Mouse (Mus musculus): Measurements from ENCODE around the gene Plin1. TPM values are rescaled to one million over a fixed set of nuclear protein-coding genes. Genes with fewer than 3 reads are reported as not detected.

Gene Plin1
- polyA plus RNA-seq, 1 experiment from 2014 or later = 0.07 TPM

DNA sequence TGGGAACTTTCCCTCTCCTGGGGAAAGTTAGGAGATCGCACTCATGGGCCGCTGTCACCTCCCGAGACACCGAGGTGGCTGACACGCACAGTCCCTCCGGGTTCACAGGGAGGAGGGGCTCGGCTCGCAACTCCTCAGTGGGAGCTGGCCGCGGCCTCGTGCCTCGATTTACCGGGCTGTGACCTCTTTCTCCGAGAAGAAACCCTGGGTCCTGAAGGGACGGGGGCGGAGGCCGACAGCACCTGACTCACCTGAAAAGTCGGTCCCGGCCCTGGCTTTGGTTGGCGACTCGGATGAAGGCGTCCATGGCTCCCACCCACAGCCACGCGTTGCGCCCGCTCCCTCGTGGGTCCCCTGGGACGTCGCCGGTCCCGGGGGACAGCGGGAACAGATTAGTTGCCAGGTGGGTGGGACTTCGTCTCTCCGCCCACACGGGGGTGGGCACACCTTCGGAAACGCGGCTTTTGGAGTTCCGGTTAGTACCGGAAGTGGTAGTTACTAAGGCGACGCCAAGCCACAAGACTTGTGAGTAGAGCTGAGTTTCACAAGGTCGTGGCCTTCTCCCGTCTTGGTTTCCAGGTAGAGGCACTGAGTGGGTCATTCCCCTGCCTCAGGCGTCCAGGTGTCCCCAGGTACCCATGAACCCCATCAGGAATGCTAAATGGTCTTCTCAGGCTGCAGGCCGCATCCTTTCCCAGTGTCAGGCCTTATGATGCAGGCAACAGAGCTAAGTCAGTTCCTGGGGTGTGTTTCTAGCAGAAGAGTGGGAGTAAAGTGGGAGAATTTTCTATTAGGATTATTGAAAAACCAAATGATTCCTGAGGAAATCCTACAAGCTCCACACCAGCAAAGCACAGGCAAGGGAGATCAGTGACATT is 10.2 kb upstream of the Plin1 start, which contains the start of the genes Pex11a and Wdr93:
TSS of gene Pex11a (minus strand) at position 473 of the 878 bp plus-strand sequence.
TSS of gene Wdr93 (plus strand) at position 505 of the 878 bp plus-strand sequence.
- Histone ChIP-seq H3K4me1 (replicated peaks; ENCODE audit: control insufficient read depth, insufficient read depth, low read length) (peaks cover 3% of the 10 kb centered on the region; the same call in 1 of the 2 replicates), H3K4me2 (ENCODE audit: low read depth, low read length, severe bottlenecking) (peak within 1 kb of the TSS; percentile 96), H3K27me3 (ENCODE audit: control insufficient read depth, insufficient read depth, low read length) (no peaks in the 10 kb centered on the region), H3K27ac (ENCODE audit: low read depth, low read length) (no peak within 1 kb of the TSS), H3K9ac (ENCODE audit: low read length) (peak within 1 kb of the TSS; percentile 64), H3K36me3 (ENCODE audit: control insufficient read depth, insufficient read depth, low read length) (no peaks in the 10 kb centered on the region), H3K9me3 (ENCODE audit: control insufficient read depth, low read length) (no peaks in the 10 kb centered on the region), H3K4me3 (ENCODE audit: low read depth, low read length) (peak within 1 kb of the TSS; percentile 72)
- ATAC-seq (replicated peaks; ENCODE audit: low FRiP score) (peak; percentile 81), DNase-seq (ENCODE audit: low spot score) (peak; percentile 81)
- 3% methylated on average over 46 of the region's 46 CpGs for WGBS

DNA sequence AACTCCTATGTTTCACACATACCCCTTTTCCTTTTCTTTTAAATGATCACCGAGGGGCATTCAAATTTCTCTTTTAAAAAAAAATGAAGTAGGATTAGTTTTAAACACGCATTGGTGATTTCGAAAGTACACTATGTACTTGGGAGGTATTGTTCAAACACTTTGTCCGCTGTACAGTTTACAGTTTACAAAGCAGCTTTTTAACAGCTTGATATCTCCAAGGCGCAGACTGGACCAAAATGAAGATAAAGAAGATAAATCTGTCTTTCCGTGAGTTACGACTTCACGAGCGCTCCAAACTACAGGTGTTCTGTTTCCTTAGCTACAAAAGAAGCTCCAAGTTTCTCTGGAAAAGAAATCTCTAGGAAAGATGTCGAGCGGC is 9.6 kb upstream of the Plin1 start:
- DNase-seq (ENCODE audit: low spot score) (no peak), ATAC-seq (replicated peaks; ENCODE audit: low FRiP score) (no peak)
- H3K27ac ChIP-seq (ENCODE audit: low read depth, low read length) = no peak overlapping the region
- H3K4me2 ChIP-seq (ENCODE audit: low read depth, low read length, severe bottlenecking) = peak overlapping the region; percentile 96
- peaks cover 3% of the 10 kb centered on the region; the same call in 1 of the 2 replicates for H3K4me1 ChIP-seq (replicated peaks; ENCODE audit: control insufficient read depth, insufficient read depth, low read length)
- peak overlapping the region; percentile 64 for H3K9ac ChIP-seq (ENCODE audit: low read length)
- H3K27me3 ChIP-seq (ENCODE audit: control insufficient read depth, insufficient read depth, low read length) = no peaks in the 10 kb centered on the region
- no peaks in the 10 kb centered on the region for H3K9me3 ChIP-seq (ENCODE audit: control insufficient read depth, low read length)
- no peaks in the 10 kb centered on the region for H3K36me3 ChIP-seq (ENCODE audit: control insufficient read depth, insufficient read depth, low read length)
- WGBS = 26% methylated on average over 11 of the region's 11 CpGs
- peak overlapping the region; percentile 72 for H3K4me3 ChIP-seq (ENCODE audit: low read depth, low read length)

DNA sequence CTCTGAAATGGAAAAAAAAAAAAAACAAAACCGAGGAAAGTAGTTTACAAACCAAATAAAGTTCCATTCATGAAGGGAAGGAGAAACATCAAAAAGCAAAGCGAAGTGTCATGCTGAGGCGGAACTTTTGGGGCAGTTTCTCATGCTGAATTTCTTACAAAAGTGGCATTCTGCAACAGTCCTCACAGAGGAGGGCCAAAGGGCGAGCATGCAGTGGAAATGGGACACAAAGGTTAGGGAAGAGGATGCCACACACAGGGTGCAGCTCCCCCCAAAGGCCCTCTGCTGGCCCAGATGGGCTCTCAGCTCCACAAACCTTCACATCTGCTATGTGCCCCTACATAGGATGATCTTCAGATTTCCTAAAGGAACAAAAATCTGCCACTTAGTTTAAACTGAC is 7.6 kb upstream of the Plin1 start:
- Histone ChIP-seq H3K27ac (ENCODE audit: low read depth, low read length) (no peak overlapping the region), H3K4me3 (ENCODE audit: low read depth, low read length) (no peak overlapping the region), H3K27me3 (ENCODE audit: control insufficient read depth, insufficient read depth, low read length) (no peaks in the 10 kb centered on the region), H3K9ac (ENCODE audit: low read length) (no peak overlapping the region), H3K4me1 (replicated peaks; ENCODE audit: control insufficient read depth, insufficient read depth, low read length) (peaks cover 3% of the 10 kb centered on the region; the same call in 1 of the 2 replicates), H3K36me3 (ENCODE audit: control insufficient read depth, insufficient read depth, low read length) (no peaks in the 10 kb centered on the region), H3K4me2 (ENCODE audit: low read depth, low read length, severe bottlenecking) (no peak overlapping the region), H3K9me3 (ENCODE audit: control insufficient read depth, low read length) (no peaks in the 10 kb centered on the region)
- WGBS = 86% methylated on average over 4 of the region's 4 CpGs
- ATAC-seq (replicated peaks; ENCODE audit: low FRiP score) = no peak
- no peak for DNase-seq (ENCODE audit: low spot score)

DNA sequence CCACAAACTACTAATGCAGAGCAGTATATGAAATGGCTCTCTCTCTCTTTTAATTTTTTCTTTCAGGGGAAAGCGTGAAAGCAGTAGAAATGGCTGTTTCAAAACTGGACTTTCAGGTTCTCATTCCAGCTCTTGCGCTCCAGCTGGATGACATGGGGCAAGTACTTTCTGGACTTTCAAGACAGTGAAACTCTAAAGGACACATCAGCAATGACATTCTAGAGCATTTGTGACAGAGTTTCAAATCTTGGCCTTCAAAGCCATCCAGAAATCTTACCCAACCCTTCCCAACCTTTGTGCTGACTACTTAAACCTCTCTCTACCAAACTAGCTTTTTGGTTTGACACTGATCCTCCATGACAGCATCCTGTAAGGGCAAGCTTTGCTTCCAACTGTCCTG is 6.2 kb upstream of the Plin1 start:
- Histone ChIP-seq H3K27me3 (ENCODE audit: control insufficient read depth, insufficient read depth, low read length) (no peaks in the 10 kb centered on the region), H3K4me3 (ENCODE audit: low read depth, low read length) (no peak overlapping the region), H3K9ac (ENCODE audit: low read length) (no peak overlapping the region), H3K9me3 (ENCODE audit: control insufficient read depth, low read length) (no peaks in the 10 kb centered on the region), H3K4me1 (replicated peaks; ENCODE audit: control insufficient read depth, insufficient read depth, low read length) (peaks cover 3% of the 10 kb centered on the region; the same call in 1 of the 2 replicates), H3K4me2 (ENCODE audit: low read depth, low read length, severe bottlenecking) (no peak overlapping the region), H3K36me3 (ENCODE audit: control insufficient read depth, insufficient read depth, low read length) (no peaks in the 10 kb centered on the region), H3K27ac (ENCODE audit: low read depth, low read length) (no peak overlapping the region)
- no peak for ATAC-seq (replicated peaks; ENCODE audit: low FRiP score)
- DNase-seq (ENCODE audit: low spot score) = no peak
- 95% methylated on average over 2 of the region's 2 CpGs for WGBS

DNA sequence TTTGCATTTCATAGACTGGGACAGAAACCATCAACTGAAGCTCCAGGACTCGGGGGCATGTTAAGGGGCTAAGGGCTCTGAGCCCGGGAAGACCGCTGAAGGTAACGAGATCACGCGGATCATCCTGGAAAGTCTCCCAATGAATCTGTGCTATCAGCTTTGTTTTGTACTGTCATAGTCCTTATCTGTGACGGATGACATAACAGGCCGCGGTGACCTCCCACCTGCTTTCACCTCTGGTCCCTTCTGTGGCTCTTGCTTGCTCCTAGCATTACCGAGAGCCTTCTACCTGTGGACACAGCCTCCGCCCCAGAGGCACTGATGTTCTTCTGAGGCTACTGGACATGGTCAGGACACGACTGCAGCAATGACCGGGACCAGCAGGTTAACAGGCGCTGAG is 3.8 kb upstream of the Plin1 start:
- WGBS = 95% methylated on average over 14 of the region's 14 CpGs
- Histone ChIP-seq H3K27ac (ENCODE audit: low read depth, low read length) (no peak overlapping the region), H3K4me2 (ENCODE audit: low read depth, low read length, severe bottlenecking) (no peak overlapping the region), H3K4me3 (ENCODE audit: low read depth, low read length) (no peak overlapping the region), H3K4me1 (replicated peaks; ENCODE audit: control insufficient read depth, insufficient read depth, low read length) (no peaks in the 10 kb centered on the region), H3K9me3 (ENCODE audit: control insufficient read depth, low read length) (no peaks in the 10 kb centered on the region), H3K9ac (ENCODE audit: low read length) (no peak overlapping the region), H3K36me3 (ENCODE audit: control insufficient read depth, insufficient read depth, low read length) (no peaks in the 10 kb centered on the region), H3K27me3 (ENCODE audit: control insufficient read depth, insufficient read depth, low read length) (no peaks in the 10 kb centered on the region)
- ATAC-seq (replicated peaks; ENCODE audit: low FRiP score) (no peak), DNase-seq (ENCODE audit: low spot score) (no peak)

DNA sequence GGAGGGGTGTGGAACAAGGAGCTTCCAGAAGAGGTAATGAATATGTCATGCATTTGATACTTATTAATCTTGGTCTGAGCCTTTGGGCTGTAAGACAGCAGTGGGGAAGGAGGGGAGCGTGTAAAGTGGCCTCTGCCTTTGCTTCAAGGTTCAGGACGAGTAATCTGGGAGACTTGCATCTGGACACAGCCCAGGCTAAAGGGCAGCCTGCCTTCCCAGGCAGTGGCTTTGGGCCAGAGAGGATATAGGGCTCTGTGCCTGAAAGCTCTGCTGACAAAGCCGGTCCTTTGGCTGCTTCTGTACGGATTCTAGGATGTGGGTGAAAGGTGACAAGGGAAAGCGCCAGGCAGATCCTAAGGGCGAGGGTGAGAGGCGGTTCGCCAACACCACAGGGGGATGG is 1.9 kb upstream of the Plin1 start:
- no peaks in the 10 kb centered on the region for H3K9me3 ChIP-seq (ENCODE audit: control insufficient read depth, low read length)
- DNase-seq (ENCODE audit: low spot score) (no peak), ATAC-seq (replicated peaks; ENCODE audit: low FRiP score) (no peak)
- WGBS = 78% methylated on average over 8 of the region's 8 CpGs
- H3K4me2 ChIP-seq (ENCODE audit: low read depth, low read length, severe bottlenecking) = no peak overlapping the region
- no peak overlapping the region for H3K4me3 ChIP-seq (ENCODE audit: low read depth, low read length)
- H3K4me1 ChIP-seq (replicated peaks; ENCODE audit: control insufficient read depth, insufficient read depth, low read length) = no peaks in the 10 kb centered on the region
- H3K36me3 ChIP-seq (ENCODE audit: control insufficient read depth, insufficient read depth, low read length) = no peaks in the 10 kb centered on the region
- H3K9ac ChIP-seq (ENCODE audit: low read length) = no peak overlapping the region
- no peak overlapping the region for H3K27ac ChIP-seq (ENCODE audit: low read depth, low read length)
- no peaks in the 10 kb centered on the region for H3K27me3 ChIP-seq (ENCODE audit: control insufficient read depth, insufficient read depth, low read length)

- H3K9me3 ChIP-seq (ENCODE audit: control insufficient read depth, low read length) = no peaks in the 10 kb centered on the region
- no peaks in the 10 kb centered on the region for H3K4me1 ChIP-seq (replicated peaks; ENCODE audit: control insufficient read depth, insufficient read depth, low read length)
- H3K27me3 ChIP-seq (ENCODE audit: control insufficient read depth, insufficient read depth, low read length) = no peaks in the 10 kb centered on the region
- H3K4me3 ChIP-seq (ENCODE audit: low read depth, low read length) = no peak overlapping the region
- no peaks in the 10 kb centered on the region for H3K36me3 ChIP-seq (ENCODE audit: control insufficient read depth, insufficient read depth, low read length)
- H3K9ac ChIP-seq (ENCODE audit: low read length) = no peak overlapping the region
- DNase-seq (ENCODE audit: low spot score) (no peak), ATAC-seq (replicated peaks; ENCODE audit: low FRiP score) (no peak)
- no peak overlapping the region for H3K27ac ChIP-seq (ENCODE audit: low read depth, low read length)
- no peak overlapping the region for H3K4me2 ChIP-seq (ENCODE audit: low read depth, low read length, severe bottlenecking)
- 77% methylated on average over 13 of the region's 13 CpGs for WGBS
These were observed 1.3 kb downstream of the Plin1 start for GRCm38 (mm10) chr7:79731438-79731837.

GRCm38 (mm10) chr7:79729743-79730370 is 2.8 kb downstream of the Plin1 start:
- Histone ChIP-seq H3K4me1 (replicated peaks; ENCODE audit: control insufficient read depth, insufficient read depth, low read length) (no peaks in the 10 kb centered on the region), H3K9me3 (ENCODE audit: control insufficient read depth, low read length) (no peaks in the 10 kb centered on the region), H3K36me3 (ENCODE audit: control insufficient read depth, insufficient read depth, low read length) (no peaks in the 10 kb centered on the region), H3K9ac (ENCODE audit: low read length) (no peak overlapping the region), H3K4me2 (ENCODE audit: low read depth, low read length, severe bottlenecking) (no peak overlapping the region), H3K27ac (ENCODE audit: low read depth, low read length) (no peak overlapping the region), H3K27me3 (ENCODE audit: control insufficient read depth, insufficient read depth, low read length) (no peaks in the 10 kb centered on the region), H3K4me3 (ENCODE audit: low read depth, low read length) (no peak overlapping the region)
- DNase-seq (ENCODE audit: low spot score) = peak; percentile 61
- ATAC-seq (replicated peaks; ENCODE audit: low FRiP score) = no peak; the same call in 1 of the 2 replicates
- WGBS = 67% methylated on average over 11 of the region's 11 CpGs
